Mouse (Mus musculus) adipocyte (in vitro differentiated cells): ENCODE data around the gene Dchs1.
"Not testable (repeated sequence)": the region's sequence is repeated elsewhere in the genome, so short reads cannot be mapped to it uniquely, and the experiment has no call there.

Experiments
- DNase-seq: peaks from one replicate; pipeline ENCODE4 v3.0.0-alpha.2; 2016; ENCODE audit warnings: low spot score

Dchs1 gene

GRCm38 (mm10) chr7:105742539-105743215, 44.8 kb downstream of the Dchs1 start:
- not testable (repeated sequence) for DNase-seq

- no peak for DNase-seq
Observed at GRCm38 (mm10) chr7:105741978-105742377, 45.5 kb downstream of the Dchs1 start.

DNA sequence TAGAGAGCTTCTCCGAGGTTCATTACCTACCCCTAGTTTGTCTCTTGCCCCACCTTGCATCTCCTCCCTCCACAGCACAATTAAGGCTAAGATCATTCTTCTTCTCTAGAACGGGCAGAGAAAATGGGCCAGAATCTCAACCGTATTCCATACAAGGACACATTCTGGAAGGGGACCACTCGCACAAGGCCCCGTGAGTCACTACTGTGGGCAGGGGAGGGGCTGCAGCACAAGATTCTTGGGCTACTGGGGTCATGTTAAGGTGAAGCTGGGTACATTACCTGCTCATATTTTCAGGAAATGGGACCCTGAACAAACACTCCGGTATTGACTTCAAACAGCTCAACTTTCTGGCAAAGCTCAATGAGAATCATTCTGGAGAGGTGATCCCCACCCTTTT, 46.6 kb downstream of the Dchs1 start:
- no peak for DNase-seq

DNA sequence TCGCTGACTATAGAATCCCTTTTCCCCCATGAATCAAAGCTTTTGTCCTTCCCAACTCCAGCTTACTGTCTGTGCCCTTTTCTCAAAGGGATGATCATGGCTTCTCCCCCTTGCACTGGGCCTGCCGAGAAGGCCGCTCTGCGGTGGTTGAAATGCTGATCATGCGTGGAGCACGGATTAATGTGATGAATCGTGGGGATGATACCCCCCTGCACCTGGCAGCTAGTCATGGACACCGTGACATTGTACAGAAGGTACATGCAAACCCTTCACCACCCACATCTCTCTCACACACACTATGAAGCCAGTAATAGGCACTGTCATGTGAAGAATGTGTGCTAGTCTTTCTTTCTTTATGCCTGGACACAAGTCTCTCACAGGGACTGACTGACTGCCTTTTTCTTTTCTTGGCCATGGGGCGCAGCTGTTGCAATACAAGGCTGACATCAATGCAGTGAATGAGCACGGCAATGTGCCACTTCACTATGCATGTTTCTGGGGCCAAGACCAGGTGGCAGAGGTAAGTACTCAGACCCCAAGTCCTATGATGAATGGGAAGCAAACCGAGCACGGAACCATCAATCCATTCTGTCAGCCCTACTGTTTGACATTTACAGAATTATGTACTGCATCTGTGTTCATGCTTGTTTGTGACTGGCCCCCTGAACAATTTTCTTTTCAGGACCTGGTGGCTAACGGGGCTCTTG, 47.2 kb downstream of the Dchs1 start:
- DNase-seq = no peak

- peak; percentile 31 for DNase-seq
Observed at GRCm38 (mm10) chr7:105738948-105739347, 48.5 kb downstream of the Dchs1 start.

DNA sequence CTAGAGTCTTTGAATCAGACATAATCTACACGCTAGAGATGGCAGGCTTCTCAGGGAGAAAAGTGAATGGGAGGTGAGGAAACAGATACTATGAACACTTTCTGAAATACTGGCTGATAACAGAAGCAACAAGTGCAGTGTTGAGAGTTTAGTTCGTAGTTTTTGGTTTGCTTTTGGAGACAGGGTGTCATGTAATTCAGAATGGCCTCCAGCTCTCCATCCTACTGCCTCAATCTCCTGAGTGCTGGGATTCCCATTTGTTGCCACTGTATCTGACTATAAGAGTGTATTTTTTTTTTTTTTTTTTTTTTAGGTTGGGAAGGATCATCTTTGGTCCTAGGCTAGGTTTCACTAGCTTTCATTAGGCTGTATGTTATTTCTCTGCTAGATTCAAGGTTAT, 49.2 kb downstream of the Dchs1 start:
- DNase-seq = no peak

- DNase-seq = no peak
Observed at GRCm38 (mm10) chr7:105737648-105738047, 49.8 kb downstream of the Dchs1 start.

DNA sequence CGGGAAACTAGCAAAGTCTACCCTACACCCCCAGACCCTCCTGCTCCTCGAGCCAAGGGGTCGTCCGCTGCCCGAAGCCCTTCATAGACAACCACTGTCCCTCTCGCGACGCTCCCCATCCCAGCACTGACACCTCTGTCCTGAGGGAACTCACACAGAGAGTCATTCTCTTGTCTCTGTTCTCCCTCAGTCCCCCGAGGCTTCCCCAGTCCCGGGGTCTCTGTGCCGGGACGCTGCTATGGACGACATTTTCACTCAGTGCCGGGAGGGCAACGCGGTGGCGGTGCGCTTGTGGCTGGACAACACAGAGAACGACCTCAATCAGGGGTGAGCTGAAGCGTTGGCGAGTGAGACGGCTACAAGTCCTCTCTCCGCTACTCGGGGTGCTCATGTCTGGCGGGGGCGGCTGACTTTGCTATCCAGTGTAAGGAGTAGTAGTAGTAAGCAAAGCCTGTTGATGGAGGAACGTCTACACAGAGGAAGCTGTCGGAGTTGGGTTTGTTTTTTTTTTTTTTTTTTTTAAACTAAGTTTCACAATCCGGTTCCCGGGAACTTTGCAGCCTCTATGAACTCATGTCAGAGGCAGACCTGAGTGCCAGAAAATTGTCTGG, 50.4 kb downstream of the Dchs1 start, which contains the start of gene Rrp8:
Gene Rrp8 (minus strand): TSS at position 475 of the 611 bp plus-strand sequence.
- peak; percentile 69 for DNase-seq

DNA sequence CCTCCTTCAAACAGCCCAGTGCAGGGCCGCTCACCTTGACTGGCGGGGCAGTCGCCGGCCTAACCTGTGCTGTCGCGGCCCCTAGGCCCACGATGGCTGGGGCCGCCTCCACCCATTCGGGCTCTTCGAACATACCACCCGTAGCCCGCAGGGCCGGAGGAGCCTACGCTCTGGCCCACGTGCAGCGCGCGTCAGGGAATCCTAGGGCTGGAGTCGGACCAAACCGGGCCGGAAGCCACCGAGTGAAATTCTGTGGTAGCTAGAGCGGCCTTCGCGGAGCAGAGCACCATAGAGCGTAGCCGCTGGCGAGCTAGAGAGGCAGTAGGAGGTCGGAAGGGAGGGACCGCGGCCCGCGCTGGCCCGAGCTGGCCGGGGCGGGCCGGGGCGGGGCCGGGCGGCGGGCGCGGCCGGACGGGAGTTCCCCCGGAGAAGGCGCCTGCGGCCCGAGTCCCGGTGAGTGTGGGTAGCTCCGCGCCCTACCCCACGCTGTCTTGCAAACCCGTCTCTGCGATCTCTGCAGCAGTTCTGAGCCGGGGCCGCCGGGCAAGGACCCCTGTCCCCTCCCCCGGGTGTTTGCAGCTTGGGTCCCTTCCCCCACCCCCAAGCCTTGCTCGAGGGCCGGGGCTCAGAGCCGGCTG, 51.1 kb downstream of the Dchs1 start, which contains the start of gene Ilk:
Gene Ilk (plus strand): TSS at position 329 of the 638 bp plus-strand sequence.
- DNase-seq = peak; percentile 90

DNA sequence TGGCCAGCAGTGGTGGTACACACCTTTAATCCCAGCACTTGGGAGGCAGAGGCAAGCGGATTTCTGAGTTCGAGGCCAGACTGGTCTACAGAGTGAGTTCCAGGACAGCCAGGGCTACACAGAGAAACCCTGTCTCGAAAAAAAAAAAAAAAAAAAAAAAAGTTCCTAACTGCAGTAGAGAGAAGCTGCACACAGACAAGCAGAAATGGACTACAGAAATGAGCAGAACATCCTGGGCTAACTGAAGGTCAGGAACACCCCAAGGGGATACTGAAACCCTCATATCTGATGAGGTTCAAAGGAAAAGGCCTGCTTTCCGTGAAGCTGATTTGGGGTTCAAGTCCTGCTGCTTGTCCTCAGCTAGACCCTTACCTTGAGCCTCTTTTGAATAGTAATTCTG, 52.0 kb downstream of the Dchs1 start:
- not testable (repeated sequence) for DNase-seq

- no peak for DNase-seq
Observed at GRCm38 (mm10) chr7:105734826-105735225, 52.6 kb downstream of the Dchs1 start.

GRCm38 (mm10) chr7:105733836-105734235, 53.6 kb downstream of the Dchs1 start:
- DNase-seq = no peak

GRCm38 (mm10) chr7:105728701-105729428, 58.6 kb downstream of the Dchs1 start:
- peak; percentile 41 for DNase-seq

DNA sequence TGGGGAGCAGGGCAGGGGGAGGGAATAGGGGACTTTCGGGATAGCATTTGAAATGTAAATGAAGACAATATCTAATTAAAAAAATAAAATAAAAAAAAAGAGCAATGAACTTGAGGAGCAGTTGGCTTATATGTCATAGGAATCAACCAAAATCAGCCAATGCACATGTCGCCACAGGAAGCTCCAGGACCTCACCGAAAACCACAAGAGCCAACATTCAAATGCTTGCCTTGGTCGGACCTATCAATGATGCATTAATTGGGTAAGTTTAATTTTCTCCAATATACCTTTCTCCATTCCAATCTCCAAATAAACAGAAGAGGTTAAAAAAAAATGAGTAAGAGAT, 60.5 kb downstream of the Dchs1 start:
- DNase-seq = no peak

- DNase-seq = peak; percentile 70
Observed at GRCm38 (mm10) chr7:105726144-105726979, 61.1 kb downstream of the Dchs1 start.

DNA sequence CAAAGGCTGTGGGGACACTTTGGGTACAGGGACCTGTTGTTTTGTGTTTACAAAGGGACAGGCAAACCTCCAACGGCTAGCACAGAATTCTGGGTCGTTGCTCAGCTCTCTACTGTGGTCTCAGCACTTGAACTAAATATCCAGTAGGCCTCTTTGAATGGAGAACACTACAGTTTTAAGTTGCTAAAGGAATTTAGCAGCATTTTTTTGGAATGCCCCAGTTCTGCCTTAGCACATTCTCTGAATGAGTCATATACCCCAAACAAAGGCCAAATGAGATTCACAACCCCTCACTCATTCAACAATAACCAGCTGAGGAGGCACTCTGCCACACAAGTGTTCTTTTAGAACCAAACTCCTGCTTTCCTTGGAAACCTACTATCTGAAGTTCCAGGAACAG, 65.5 kb downstream of the Dchs1 start:
- DNase-seq = no peak

GRCm38 (mm10) chr7:105715366-105715765, 72.1 kb downstream of the Dchs1 start:
- no peak for DNase-seq

- no peak for DNase-seq
Observed at GRCm38 (mm10) chr7:105708733-105709132, 78.7 kb downstream of the Dchs1 start.

DNA sequence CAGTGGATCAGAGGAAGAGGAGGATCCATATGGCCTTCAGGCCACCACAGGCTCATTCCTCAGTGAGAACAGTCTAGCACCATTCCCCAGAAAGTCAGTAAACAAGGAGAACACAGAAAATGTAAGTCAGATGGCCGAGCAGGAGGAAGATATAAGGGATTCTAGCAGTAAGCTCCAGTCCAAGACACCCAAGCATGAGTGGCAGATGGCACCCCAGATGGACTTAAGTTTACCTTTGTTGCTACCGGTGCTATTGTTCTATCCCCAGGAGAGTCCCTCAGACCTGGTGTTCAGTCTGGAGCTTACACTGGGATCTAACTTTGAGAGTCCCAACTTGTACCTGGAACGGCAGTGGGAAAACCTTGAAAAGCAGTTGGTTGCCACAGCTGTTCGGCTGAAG, 83.6 kb downstream of the Dchs1 start:
- DNase-seq = no peak

DNA sequence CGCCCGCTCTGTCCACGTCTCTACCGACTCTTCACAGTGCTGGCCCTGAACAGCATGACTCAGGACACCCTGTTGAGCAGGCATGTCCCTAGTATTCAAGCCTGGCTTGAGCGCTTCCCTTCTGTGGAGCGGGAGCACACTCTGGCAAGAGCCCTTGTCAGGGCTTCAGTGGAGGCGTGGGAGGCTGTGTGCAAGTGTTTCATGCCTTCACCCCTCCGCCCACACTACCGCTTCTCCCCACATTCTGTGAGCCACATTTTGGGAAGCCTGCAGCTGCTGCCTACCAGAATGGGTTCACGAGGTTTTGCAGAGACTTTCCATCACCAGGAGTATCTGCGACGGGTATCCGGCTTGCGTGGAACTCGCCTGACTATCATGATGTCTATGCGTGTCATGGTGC, 84.3 kb downstream of the Dchs1 start:
- DNase-seq = no peak
